Mouse (Mus musculus): ENCODE data around the gene Plscr3.

GRCm38 (mm10) chr11:69835966-69836335, 10.2 kb upstream of the Plscr3 start:
- TF ChIP-seq POLR2A (IDR thresholded peaks at IDR 0.05; ENCODE audit: low read depth, low read length): no peak
- no peak for TF ChIP-seq CTCF (IDR thresholded peaks at IDR 0.05; ENCODE audit: extremely low read depth, insufficient read depth, insufficient read length, insufficient replicate concordance)

Data from spleen, adult 2 months (tissue).